Mouse (Mus musculus): ENCODE measurements around the gene Olfr666.
"Not testable (repeated sequence)": the region's sequence is repeated elsewhere in the genome, so short reads cannot be mapped to it uniquely, and the experiment has no call there.

DNA sequence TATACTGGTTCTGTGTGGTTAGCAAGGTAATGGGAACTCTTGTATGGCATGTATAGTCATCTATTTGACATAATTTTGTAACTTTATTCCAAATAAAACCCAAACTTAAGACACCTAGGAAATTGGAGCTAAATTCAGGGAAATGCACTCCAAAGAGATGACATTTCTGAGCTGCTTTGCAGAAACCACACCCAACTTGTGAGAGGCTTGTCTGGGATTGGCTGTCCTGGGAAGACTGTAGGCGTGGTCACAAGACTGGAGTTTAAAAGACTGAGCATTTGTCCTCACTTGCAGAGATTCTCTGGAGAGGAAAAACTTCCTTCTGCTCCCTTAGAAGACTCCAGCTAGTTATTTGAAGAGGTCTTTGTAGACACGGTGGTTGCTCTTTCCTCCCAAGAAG, 39.0 kb downstream of the Olfr666 start, which contains the start of gene Usp17la:
- not testable (repeated sequence) for TF ChIP-seq POLR2A (IDR thresholded peaks at IDR 0.05; ENCODE audit: low read depth, low read length); CTCF (IDR thresholded peaks at IDR 0.05; ENCODE audit: extremely low read depth, insufficient read depth, insufficient read length, insufficient replicate concordance)

Data from spleen, adult 2 months (tissue).